Mouse (Mus musculus) CD4-positive, CD25-positive, alpha-beta regulatory T cell, adult 4 months (primary cell): ENCODE data around the gene Ftcd. TPM values are rescaled to one million over a fixed set of nuclear protein-coding genes. Genes with fewer than 3 reads are reported as not detected.

Source experiments
- ATAC-seq: one replicate; pipeline ENCODE4 v1.8.0; 2017
- polyA plus RNA-seq, 2 experiments: library from polyadenylated mRNA; unstranded; fragments of 100-300 nt; shearing (Covaris generic); gene quantifications; one replicate each; pipeline ENCODE4 v1.2.1; 2017

Gene Ftcd
- polyA plus RNA-seq: not detected

GRCm38 (mm10) chr10:76575374-76575773, at the start of gene Ftcd:
Ftcd (plus strand) TSS chr10:76575648.
- ATAC-seq: no peak

- peak; percentile 15 for ATAC-seq
Measured at GRCm38 (mm10) chr10:76530922-76531321, 44.5 kb upstream of the Ftcd start.

- peak; percentile 97 for ATAC-seq
Measured at GRCm38 (mm10) chr10:76531375-76531774, 44.1 kb upstream of the Ftcd start, which contains the start of gene Lss. Lss (plus strand) TSS chr10:76531588.

- ATAC-seq: no peak
Measured at GRCm38 (mm10) chr10:76531828-76532227, 43.6 kb upstream of the Ftcd start.

GRCm38 (mm10) chr10:76535526-76535925, 39.9 kb upstream of the Ftcd start:
- ATAC-seq: no peak

- ATAC-seq: no peak
Measured at GRCm38 (mm10) chr10:76537619-76538018, 37.8 kb upstream of the Ftcd start.

- peak; percentile 57 for ATAC-seq
Measured at GRCm38 (mm10) chr10:76541336-76542085, 33.9 kb upstream of the Ftcd start.

- peak; percentile 77 for ATAC-seq
Measured at GRCm38 (mm10) chr10:76542636-76543375, 32.6 kb upstream of the Ftcd start.

- ATAC-seq: no peak
Measured at GRCm38 (mm10) chr10:76546566-76546965, 28.9 kb upstream of the Ftcd start.

GRCm38 (mm10) chr10:76548218-76548617, 27.2 kb upstream of the Ftcd start:
- no peak for ATAC-seq

- no peak for ATAC-seq
Measured at GRCm38 (mm10) chr10:76550458-76550857, 25.0 kb upstream of the Ftcd start.

- ATAC-seq: no peak
Measured at GRCm38 (mm10) chr10:76551556-76551955, 23.9 kb upstream of the Ftcd start.

- ATAC-seq: no peak
Measured at GRCm38 (mm10) chr10:76554061-76554460, 21.4 kb upstream of the Ftcd start.

GRCm38 (mm10) chr10:76561972-76562371, 13.5 kb upstream of the Ftcd start, which contains the start of gene Spatc1l:
Spatc1l (plus strand) TSS chr10:76562272.
- ATAC-seq: no peak

- no peak for ATAC-seq
Measured at GRCm38 (mm10) chr10:76569996-76570685, 5.3 kb upstream of the Ftcd start.

- ATAC-seq: no peak
Measured at GRCm38 (mm10) chr10:76571070-76571469, 4.4 kb upstream of the Ftcd start.

GRCm38 (mm10) chr10:76572151-76572550, 3.3 kb upstream of the Ftcd start:
- no peak for ATAC-seq

GRCm38 (mm10) chr10:76576920-76577319, 1.5 kb downstream of the Ftcd start:
- no peak for ATAC-seq

GRCm38 (mm10) chr10:76584138-76584537, 8.7 kb downstream of the Ftcd start:
- no peak for ATAC-seq

GRCm38 (mm10) chr10:76586190-76586589, 10.7 kb downstream of the Ftcd start:
- no peak for ATAC-seq

- no peak for ATAC-seq
Measured at GRCm38 (mm10) chr10:76590197-76590596, 14.7 kb downstream of the Ftcd start.

GRCm38 (mm10) chr10:76596338-76596737, 20.9 kb downstream of the Ftcd start:
- ATAC-seq: no peak

GRCm38 (mm10) chr10:76602690-76603089, 27.2 kb downstream of the Ftcd start:
- no peak for ATAC-seq
